Mouse (Mus musculus): ENCODE results near the gene Gm16253.

The Gm16253 gene

DNA sequence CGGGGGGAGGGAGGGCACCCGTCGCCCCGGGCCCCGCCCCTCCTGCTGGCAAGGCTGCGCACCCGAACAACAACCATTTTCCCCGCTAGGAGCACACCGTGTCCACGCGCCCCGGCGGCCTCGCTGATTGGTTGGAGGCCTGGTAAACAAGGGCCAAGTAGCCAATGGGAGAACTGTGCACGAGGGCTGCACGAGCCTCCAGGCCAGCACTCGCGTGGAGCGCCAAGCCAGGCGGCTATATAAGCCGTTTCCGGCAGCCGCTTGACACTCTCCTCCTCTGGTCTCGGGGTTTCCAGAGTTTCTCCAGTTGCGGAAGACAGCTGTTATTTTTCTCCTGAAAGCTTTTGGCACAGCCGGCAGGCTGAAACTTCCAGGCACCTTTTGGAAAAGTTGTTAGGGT lies 19.1 kb upstream of the Gm16253 start, which contains the start of gene Txnip:
Gene Txnip (plus strand): TSS at position 264 of the 400 bp plus-strand sequence.
- peak; percentile 94 to 95 for DNase-seq (ENCODE audit: low spot score in 2 of 2)

GRCm38 (mm10) chr3:96558159-96558558 lies 18.6 kb upstream of the Gm16253 start:
- no peak for DNase-seq (ENCODE audit: low spot score in 2 of 2)

GRCm38 (mm10) chr3:96558668-96559196 lies 18.1 kb upstream of the Gm16253 start:
- no peak for DNase-seq (ENCODE audit: low spot score in 2 of 2)

DNA sequence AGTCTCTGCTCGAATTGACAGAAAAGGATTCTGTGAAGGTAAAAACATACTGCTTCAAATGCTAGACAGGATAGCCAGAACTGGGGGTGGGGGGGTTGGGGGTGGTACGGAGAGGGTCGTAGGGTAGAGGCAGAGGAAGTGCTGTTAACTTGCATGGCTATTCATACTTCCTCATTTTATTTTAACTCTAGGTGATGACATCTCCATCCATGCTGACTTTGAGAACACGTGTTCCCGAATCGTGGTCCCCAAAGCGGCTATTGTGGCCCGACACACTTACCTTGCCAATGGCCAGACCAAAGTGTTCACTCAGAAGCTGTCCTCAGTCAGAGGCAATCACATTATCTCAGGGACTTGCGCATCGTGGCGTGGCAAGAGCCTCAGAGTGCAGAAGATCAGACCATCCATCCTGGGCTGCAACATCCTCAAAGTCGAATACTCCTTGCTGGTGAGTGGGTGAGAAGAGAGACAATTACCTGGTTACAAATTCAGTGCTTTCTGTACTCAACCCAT lies 17.3 kb upstream of the Gm16253 start:
- DNase-seq (ENCODE audit: low spot score in 2 of 2), result no peak

DNA sequence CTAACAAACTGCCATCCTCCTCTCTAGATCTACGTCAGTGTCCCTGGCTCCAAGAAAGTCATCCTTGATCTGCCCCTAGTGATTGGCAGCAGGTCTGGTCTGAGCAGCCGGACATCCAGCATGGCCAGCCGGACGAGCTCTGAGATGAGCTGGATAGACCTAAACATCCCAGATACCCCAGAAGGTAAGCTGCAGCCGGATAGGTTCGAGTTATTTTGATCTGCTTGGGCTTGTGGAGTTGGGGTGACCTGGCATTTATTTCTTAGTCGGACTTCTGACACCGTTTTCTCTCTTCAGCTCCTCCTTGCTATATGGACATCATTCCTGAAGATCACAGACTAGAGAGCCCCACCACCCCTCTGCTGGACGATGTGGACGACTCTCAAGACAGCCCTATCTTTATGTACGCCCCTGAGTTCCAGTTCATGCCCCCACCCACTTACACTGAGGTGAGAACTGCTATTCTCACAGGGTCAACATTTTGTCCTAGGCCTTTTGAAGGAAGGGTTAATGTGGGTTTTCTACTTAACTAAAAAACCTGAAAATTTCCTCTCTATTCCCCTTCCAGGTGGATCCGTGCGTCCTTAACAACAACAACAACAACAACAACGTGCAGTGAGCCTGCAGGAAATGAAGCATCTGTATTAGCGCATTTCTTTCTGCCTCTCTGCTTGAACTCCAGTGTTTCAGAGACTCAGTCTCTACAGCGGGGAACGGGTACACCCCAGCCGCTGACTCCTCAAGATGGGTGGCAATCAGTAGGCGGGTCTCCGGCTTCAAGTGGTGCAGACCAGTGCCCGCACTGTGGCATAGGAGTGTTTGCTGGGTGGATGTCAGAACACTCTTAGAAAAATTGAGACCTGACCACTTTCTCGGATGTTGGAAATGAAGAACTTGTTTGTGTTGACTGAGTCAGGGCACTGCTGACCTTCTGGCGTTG lies 16.6 kb upstream of the Gm16253 start:
- DNase-seq (ENCODE audit: low spot score in 2 of 2), result no peak

- DNase-seq (ENCODE audit: low spot score in 2 of 2), result no peak
Measured at GRCm38 (mm10) chr3:96560881-96561668, 15.7 kb upstream of the Gm16253 start.

DNA sequence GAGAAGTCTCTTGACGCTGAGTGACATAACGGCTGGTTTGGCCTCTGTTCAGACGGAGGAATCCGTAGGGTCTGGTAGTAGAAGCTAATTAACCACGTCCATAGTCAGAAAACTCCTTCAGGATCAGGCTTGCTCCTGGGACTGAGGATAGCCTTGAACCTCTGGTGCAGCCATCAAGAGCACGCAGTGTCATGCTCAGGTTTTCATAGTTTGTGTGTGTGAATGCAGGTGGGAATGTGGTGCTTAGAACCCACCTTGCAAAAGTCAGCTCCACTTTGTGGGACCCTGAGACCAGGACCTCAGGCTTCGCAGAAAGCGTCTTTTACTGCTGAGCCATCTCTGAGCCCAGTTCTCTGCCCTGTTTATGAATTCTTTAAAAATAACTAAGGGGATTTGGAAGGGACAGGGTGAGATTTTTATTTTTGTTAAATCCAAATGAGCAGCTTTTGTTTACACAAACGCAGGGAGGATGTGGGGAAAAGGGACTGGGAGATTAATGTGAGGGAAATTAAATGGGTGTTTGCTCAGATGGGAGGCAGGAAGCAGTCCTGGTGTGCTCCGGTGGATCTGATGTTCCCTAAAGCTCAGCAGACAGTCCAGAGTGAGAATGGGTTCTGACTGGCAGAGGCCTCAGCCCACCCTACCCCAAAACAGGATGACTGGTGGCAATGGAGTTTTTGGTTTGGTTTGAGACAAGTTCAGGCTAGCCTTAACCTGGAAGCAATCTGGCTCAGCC lies 14.7 kb upstream of the Gm16253 start:
- no peak for DNase-seq (ENCODE audit: low spot score in 2 of 2)

DNA sequence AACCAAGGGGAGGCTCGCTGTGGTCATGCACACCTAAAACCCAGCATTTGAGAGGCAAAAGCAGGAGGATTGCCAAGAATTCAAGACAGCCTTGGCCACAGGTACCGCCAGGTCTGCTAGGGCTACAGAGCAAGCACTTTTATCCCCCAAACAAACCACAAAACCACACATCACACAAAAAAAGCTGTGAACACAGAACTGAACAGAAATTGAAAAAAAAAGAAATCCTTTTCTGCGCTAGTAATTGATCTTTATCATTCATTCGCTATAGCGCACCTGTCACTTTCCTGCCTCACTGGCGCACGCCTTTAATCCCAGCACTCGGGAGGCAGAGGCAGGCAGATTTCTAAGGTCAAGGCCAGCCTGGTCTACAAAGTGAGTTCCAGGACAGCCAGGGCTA lies 13.5 kb upstream of the Gm16253 start:
- DNase-seq (ENCODE audit: low spot score in 2 of 2), result no peak

- no peak for DNase-seq (ENCODE audit: low spot score in 2 of 2)
Measured at GRCm38 (mm10) chr3:96563911-96564632, 12.7 kb upstream of the Gm16253 start.

DNA sequence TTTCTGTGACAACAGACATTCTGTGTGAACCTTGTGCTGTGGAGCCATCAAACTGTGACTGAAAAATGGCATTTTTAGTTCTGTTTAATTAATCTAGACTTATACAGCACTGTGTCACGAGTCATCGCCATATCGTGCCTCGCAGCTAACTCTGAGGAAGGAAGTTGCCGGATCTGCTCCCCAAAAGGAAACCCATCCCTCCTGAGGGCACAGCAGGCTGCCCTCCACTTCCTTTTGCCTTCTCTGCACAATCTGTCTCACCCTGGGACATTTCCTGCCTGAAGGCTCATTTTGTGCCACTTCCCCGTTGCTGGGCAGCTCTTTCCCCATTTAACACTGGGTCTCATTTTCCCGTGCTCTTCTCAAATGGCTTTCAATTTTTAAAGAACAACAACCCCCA lies 12.2 kb upstream of the Gm16253 start:
- no peak for DNase-seq (ENCODE audit: low spot score in 2 of 2)

GRCm38 (mm10) chr3:96565105-96565504 lies 11.7 kb upstream of the Gm16253 start:
- no peak for DNase-seq (ENCODE audit: low spot score in 2 of 2)

GRCm38 (mm10) chr3:96566661-96567450 lies 9.9 kb upstream of the Gm16253 start:
- no peak for DNase-seq (ENCODE audit: low spot score in 2 of 2)

- DNase-seq (ENCODE audit: low spot score in 2 of 2), result no peak
Measured at GRCm38 (mm10) chr3:96568605-96569004, 8.2 kb upstream of the Gm16253 start.

DNA sequence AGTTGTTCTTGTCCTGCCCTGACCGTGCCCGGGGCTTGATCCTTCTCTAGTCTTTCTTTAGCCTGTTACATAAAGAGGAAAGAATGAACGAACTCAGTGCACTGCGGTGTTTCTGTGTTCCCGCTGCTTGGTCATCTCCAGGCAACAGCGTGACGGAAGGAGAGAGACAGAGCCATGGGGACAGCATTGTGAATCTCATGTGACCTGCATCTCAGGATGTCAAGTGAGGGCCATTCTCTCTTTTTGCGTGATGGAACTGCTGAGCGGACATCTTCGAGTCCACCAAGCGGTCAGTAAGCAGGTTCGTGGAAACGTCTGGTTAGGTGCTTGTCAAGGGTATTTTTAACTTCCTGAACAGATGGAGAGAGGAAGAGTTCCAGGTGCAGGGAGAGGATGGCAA lies 7.3 kb upstream of the Gm16253 start:
- no peak for DNase-seq (ENCODE audit: low spot score in 2 of 2)

DNA sequence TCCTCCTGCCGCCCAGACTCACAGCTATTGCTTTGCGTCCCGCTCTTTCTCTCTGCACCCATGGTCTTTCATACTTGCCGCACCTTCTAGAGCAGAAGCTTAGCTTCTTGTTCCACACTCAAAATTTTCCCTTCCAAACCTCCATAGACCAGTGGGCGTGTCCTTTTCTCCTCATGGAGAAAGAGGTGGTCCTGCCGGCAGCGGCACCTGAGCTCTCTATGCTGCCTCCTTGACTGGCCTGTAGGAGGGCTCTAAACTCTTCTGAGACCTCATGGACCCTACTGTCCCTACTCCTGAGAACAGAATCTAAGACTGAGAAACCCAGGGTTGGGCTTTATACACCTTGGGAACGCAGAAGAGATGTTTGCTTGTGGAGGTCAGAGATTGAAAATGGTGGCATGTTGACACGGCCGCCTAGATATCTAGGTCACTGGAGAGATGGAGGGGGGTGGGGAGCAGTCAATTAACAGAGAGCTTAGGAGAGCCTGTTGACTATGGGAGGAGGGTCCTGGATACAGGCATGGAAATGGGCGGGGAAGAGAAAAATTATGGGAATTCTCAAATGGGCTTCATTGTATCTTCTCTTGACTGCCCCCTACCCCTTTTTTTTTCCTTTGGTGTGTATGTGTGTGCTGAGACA lies 6.7 kb upstream of the Gm16253 start:
- DNase-seq (ENCODE audit: low spot score in 2 of 2), result no peak

DNA sequence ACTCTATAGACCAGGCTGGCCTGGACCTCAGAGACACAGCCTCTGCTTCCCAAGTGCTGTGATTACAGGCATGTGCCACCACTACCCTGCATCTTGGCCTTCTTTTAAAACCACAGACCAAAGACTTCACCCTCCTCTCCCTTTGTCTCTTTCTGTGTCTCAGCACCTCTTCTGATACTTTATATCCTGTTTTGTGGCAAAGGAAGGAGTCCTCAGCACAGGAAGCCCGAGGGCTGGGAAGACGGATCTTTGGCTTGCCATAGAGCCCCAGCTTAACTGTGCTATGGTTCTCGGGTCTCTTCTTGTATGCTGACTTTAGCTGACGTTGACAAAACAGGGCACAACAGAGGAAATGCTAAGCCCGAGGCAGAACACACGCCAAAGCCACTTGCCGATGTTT lies 6.1 kb upstream of the Gm16253 start:
- DNase-seq (ENCODE audit: low spot score in 2 of 2), result no peak

DNA sequence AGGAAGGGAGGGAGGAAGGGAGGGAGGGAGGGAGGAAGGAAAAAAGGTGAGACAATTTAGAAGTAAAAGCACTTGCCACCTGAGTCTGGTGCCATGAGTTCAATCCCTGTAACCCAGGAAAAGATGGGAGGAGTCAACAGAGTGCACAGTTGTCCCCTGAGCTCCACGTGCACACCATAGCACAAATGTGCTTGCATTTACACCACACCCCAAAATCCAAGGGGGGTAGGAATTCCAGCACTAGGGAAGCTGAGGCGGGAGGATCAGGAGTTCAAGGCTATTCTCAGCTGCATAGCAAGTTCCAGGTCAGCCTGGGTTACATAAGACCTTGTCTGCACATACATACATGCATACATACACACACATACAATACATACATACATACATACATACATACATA lies 5.4 kb upstream of the Gm16253 start:
- DNase-seq (ENCODE audit: low spot score in 2 of 2), result no peak

DNA sequence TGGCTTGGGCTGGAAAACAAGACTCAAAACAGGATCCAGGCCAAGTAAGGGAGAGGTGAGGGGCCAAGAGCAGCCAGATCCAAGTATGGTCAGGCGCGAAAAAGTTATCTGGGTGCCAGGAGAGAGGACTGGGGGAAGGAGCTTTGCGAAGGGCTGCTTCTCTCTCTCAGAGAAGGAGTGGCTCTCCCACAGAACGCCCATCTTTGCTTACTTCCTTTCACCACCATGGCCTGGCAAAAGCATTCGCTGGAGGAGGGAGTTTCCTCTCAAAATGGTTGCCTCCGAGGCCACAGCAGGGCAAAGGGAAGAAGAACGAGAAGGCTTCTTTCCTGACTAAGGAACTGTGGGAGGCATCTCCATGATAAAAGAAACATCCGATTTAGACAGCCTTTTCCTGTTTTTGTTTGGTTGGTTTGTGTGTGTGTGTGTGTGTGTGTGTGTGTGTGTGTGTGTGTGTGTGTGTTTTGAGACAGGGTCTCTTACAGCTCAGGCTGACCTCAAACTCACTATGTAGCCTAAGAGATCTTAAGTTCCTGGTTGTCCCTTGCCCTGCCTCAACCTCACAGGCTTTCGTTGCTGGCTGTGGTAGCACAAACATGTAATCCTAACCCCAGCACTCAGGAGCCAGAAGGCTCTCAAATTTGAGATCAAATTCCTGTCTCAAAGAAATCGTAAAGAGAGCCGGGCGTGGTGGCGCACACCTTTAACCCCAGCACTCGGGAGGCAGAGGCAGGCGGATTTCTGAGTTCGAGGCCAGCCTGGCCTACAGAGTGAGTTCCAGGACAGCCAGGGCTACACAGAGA lies 4.7 kb upstream of the Gm16253 start:
- DNase-seq (ENCODE audit: low spot score in 2 of 2), result no peak
